Mouse (Mus musculus): ENCODE data around the gene Rita1. TPM values are rescaled to one million over a fixed set of nuclear protein-coding genes. Genes with fewer than 3 reads are reported as not detected.
A peak's percentile ranks its signal among the peaks of the same experiment; 100 is the strongest.

Rita1 gene
- polyA plus RNA-seq, 1 experiment from 2014 or later = 15.3 TPM

DNA sequence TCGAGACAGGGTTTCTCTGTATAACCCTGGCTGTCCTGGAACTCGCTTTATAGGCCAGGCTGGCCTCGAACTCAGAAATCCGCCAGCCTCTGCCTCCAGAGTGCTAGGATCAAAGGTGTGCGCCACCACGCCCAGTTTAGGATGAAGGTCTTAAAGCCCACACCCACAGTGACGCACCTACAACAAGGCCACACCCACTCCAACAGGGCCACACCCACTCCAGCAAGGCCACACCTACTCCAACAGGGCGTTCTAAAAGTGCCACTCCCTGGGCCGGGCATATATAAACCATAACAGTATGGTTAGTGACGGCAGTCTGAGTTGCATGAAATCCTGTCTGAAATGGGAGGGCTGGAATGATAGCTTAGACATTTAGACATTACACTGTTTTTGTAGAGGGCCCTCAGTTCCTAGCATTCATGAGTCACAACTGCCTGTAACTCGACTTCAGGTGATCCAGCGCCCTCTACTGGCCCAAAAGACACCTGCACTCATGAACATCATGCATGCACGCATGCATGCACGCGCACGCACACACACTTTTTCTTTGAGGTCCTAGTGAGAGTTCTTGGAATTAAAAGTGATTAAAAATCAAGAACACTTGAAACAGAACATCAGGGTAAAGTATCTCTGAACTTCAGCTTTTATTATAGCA, 21.9 kb downstream of the Rita1 start:
- H3K4me3 ChIP-seq (replicated peaks) = no peak overlapping the region
- H3K36me3 ChIP-seq = no peaks in the 10 kb centered on the region
- H3K27ac ChIP-seq = no peak overlapping the region
- no peaks in the 10 kb centered on the region for H3K9me3 ChIP-seq (replicated peaks)
- no peak for ATAC-seq (replicated peaks; ENCODE audit: low FRiP score)
- WGBS = 77% methylated on average over 16 of the region's 16 CpGs
- no peak overlapping the region for H3K9ac ChIP-seq
- no peak overlapping the region for H3K4me2 ChIP-seq
- peaks cover 27% of the 10 kb centered on the region for H3K4me1 ChIP-seq
- no peaks in the 10 kb centered on the region for H3K27me3 ChIP-seq

DNA sequence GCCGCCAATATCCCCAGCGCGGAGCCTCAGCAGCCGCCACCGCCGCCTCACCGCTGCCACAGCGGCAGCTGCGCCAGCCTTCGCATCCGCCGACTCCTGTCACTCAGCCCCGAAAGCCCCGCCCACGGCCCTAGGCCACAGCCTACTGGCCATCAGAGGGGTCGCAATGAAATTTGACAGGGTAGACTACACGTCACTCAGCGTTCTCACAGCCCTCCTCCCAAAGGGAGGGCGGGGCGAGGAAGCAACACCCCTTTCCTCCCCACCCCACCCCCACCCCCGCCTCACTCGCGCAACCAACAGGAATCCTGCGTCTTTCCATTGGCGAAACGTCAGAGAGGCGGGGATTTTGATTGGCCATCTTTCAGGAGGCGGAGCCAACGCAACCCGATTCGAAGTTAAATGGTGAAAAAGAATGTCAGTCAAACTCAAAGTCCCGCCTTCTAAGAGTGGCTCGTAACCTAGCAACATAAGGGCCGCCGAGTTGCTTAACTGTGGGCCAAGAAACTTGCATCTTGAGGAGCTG, 23.8 kb downstream of the Rita1 start, which contains the start of the genes Tpcn1 and Iqcd:
Gene Tpcn1 (minus strand): TSS at position 105 of the 526 bp plus-strand sequence.
Gene Iqcd (plus strand): TSS at position 448 of the 526 bp plus-strand sequence.
- peak; percentile 97 for ATAC-seq (replicated peaks; ENCODE audit: low FRiP score)
- peaks cover 16% of the 10 kb centered on the region for H3K36me3 ChIP-seq
- H3K4me1 ChIP-seq = peaks cover 38% of the 10 kb centered on the region
- no peaks in the 10 kb centered on the region for H3K27me3 ChIP-seq
- peak within 1 kb of the TSS; percentile 91 for H3K4me2 ChIP-seq
- H3K27ac ChIP-seq = peak within 1 kb of the TSS; percentile 73
- H3K4me3 ChIP-seq (replicated peaks) = peak within 1 kb of the TSS; percentile 76
- no peaks in the 10 kb centered on the region for H3K9me3 ChIP-seq (replicated peaks)
- under 1% methylated on average over 35 of the region's 35 CpGs for WGBS
- peak within 1 kb of the TSS; percentile 80 for H3K9ac ChIP-seq

DNA sequence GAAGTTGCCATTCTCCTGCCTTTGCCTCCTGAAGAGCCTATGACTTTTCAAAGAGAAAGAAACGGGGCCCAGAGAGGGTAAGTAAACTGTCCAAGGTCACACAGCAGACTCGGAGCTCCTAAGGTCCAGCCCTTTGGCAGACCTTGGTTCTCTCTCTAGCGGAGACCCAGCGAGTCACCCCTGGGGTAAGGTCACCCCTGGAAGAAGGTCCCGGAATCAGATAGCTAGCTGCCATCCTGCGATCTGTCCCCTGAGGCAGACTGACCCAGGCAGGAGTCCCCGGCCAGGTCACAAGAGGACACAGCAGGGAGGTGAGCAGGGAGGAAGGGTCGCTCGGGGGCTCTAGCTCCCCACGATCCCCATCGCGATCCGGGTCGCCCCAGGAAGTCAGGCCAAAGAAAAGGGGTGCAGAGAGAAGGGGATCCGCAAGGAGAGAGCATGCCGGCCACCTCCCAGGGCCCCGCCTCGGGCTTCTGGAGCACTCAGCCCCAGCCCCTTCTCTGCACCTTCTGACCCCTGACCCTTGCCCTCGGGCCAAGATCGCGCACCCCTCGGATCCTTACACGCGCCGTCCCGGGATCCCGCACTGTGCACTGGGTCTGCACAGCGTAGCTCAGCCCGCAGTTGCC, 24.3 kb downstream of the Rita1 start:
- ATAC-seq (replicated peaks; ENCODE audit: low FRiP score) = peak; percentile 12
- Histone ChIP-seq H3K27me3 (no peaks in the 10 kb centered on the region), H3K9me3 (replicated peaks) (no peaks in the 10 kb centered on the region), H3K36me3 (peaks cover 21% of the 10 kb centered on the region), H3K27ac (peak overlapping the region; percentile 73), H3K9ac (peak overlapping the region; percentile 80), H3K4me3 (replicated peaks) (peak overlapping the region; percentile 76), H3K4me2 (peak overlapping the region; percentile 91), H3K4me1 (peaks cover 38% of the 10 kb centered on the region)
- WGBS = under 1% methylated on average over 23 of the region's 29 CpGs

GRCm38 (mm10) chr5:120587616-120587926, 24.8 kb downstream of the Rita1 start:
- no peaks in the 10 kb centered on the region for H3K9me3 ChIP-seq (replicated peaks)
- H3K27me3 ChIP-seq = no peaks in the 10 kb centered on the region
- 21% methylated on average over 9 of the region's 9 CpGs for WGBS
- peaks cover 26% of the 10 kb centered on the region for H3K36me3 ChIP-seq
- H3K27ac ChIP-seq = peak overlapping the region; percentile 73
- H3K9ac ChIP-seq = peak overlapping the region; percentile 80
- H3K4me3 ChIP-seq (replicated peaks) = peak overlapping the region; percentile 76
- H3K4me1 ChIP-seq = peaks cover 38% of the 10 kb centered on the region
- ATAC-seq (replicated peaks; ENCODE audit: low FRiP score) = no peak
- H3K4me2 ChIP-seq = peak overlapping the region; percentile 91

- Histone ChIP-seq H3K9me3 (replicated peaks) (no peaks in the 10 kb centered on the region), H3K4me3 (replicated peaks) (peak overlapping the region; percentile 76), H3K36me3 (peaks cover 30% of the 10 kb centered on the region), H3K27ac (peak overlapping the region; percentile 73), H3K9ac (peak overlapping the region; percentile 80; the same call in 1 of the 2 replicates), H3K27me3 (0 out of 2 replicates have a peak, but pooled peaks cover 3% of the 10 kb centered on the region), H3K4me2 (peak overlapping the region; percentile 91), H3K4me1 (peaks cover 42% of the 10 kb centered on the region)
- no peak for ATAC-seq (replicated peaks; ENCODE audit: low FRiP score)
- WGBS = 11% methylated on average over 17 of the region's 17 CpGs
Measured at GRCm38 (mm10) chr5:120586741-120587615, 25.4 kb downstream of the Rita1 start.

DNA sequence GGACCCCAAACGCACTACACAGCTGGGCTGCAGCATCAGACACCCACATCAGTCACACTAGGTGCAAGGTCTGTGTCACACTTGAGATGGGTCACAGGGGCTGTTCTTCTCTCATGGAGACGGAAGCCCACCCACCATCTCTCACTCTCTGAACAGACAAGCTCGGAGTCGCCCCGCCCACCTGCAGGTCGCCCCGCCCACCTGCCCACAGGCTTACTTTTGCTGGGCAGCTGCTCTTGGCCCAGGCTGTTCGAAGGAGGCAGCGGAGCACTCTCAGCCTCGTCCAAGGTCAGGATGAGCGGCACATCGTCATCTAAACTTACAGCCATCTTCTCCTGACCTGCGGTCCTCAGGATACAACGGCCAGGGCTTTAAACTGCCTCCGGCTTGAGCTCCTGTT, 27.4 kb downstream of the Rita1 start:
- 40% methylated on average over 15 of the region's 15 CpGs for WGBS
- ATAC-seq (replicated peaks; ENCODE audit: low FRiP score) = no peak
- no peak overlapping the region for H3K4me3 ChIP-seq (replicated peaks)
- no peak overlapping the region for H3K9ac ChIP-seq
- H3K27ac ChIP-seq = no peak overlapping the region
- H3K9me3 ChIP-seq (replicated peaks) = no peaks in the 10 kb centered on the region
- 0 out of 2 replicates have a peak, but pooled peaks cover 3% of the 10 kb centered on the region for H3K27me3 ChIP-seq
- H3K36me3 ChIP-seq = peaks cover 41% of the 10 kb centered on the region
- peaks cover 61% of the 10 kb centered on the region for H3K4me1 ChIP-seq
- H3K4me2 ChIP-seq = peak overlapping the region; percentile 2; the same call in 1 of the 2 replicates

GRCm38 (mm10) chr5:120583511-120583910, 28.9 kb downstream of the Rita1 start:
- Histone ChIP-seq H3K27me3 (0 out of 2 replicates have a peak, but pooled peaks cover 3% of the 10 kb centered on the region), H3K4me1 (peaks cover 71% of the 10 kb centered on the region), H3K4me3 (replicated peaks) (no peak overlapping the region), H3K27ac (no peak overlapping the region), H3K36me3 (peaks cover 41% of the 10 kb centered on the region), H3K9ac (no peak overlapping the region), H3K4me2 (no peak overlapping the region), H3K9me3 (replicated peaks) (no peaks in the 10 kb centered on the region)
- WGBS = 86% methylated on average over 4 of the region's 4 CpGs
- ATAC-seq (replicated peaks; ENCODE audit: low FRiP score) = no peak

GRCm38 (mm10) chr5:120582002-120582401, 30.4 kb downstream of the Rita1 start:
- Histone ChIP-seq H3K27me3 (0 out of 2 replicates have a peak, but pooled peaks cover 3% of the 10 kb centered on the region), H3K4me1 (peaks cover 75% of the 10 kb centered on the region), H3K36me3 (peaks cover 41% of the 10 kb centered on the region), H3K4me3 (replicated peaks) (no peak overlapping the region), H3K9me3 (replicated peaks) (no peaks in the 10 kb centered on the region), H3K9ac (no peak overlapping the region), H3K4me2 (no peak overlapping the region), H3K27ac (peak overlapping the region; percentile 73)
- 68% methylated on average over 9 of the region's 9 CpGs for WGBS
- ATAC-seq (replicated peaks; ENCODE audit: low FRiP score) = no peak

DNA sequence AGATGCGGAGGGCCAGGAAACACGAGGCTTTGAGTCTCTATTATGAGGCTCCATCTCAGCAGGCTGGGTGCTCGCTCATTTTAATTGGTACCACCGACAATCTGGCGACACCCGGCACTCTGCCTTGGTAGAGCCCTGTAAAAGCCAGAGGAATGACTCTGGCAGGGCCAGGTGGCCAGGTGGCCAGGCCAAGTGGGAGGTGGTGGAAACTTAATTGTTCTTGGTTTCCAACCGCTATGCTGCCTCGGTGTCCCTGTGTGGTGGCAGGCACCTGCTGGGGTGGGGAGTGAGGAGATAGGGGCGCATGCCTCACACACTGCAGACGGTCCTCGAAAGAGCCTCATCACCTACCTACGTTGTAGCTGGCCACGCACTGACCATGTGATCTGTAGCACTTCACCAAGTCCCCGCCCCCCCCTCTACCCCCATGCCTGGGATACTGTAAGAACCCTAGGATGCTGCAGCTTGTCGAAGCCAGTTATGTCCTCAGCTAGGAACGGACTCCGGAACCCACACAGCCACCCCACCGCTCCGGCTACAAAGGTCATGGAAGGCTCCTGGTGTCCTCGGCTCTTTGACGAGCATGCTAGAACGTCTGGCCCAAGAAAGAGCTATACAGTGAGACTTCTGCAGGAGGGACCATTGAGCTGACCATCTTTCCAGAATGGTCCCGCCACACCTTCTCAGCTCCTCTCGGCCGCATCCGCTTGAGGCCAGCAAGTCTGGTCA, 32.3 kb downstream of the Rita1 start:
- Histone ChIP-seq H3K27me3 (0 out of 2 replicates have a peak, but pooled peaks cover 3% of the 10 kb centered on the region), H3K4me1 (peaks cover 68% of the 10 kb centered on the region), H3K36me3 (peaks cover 40% of the 10 kb centered on the region), H3K27ac (peak overlapping the region; percentile 93), H3K9me3 (replicated peaks) (no peaks in the 10 kb centered on the region), H3K4me2 (peak overlapping the region; percentile 50), H3K9ac (no peak overlapping the region), H3K4me3 (replicated peaks) (0 out of 2 replicates have a peak overlapping the region, but pooled peaks have one; percentile 11)
- peak; percentile 7; the same call in 1 of the 2 replicates for ATAC-seq (replicated peaks; ENCODE audit: low FRiP score)
- WGBS = 67% methylated on average over 26 of the region's 26 CpGs

- H3K4me1 ChIP-seq = peaks cover 71% of the 10 kb centered on the region
- peak overlapping the region; percentile 93 for H3K27ac ChIP-seq
- ATAC-seq (replicated peaks; ENCODE audit: low FRiP score) = peak; percentile 55
- peak overlapping the region; percentile 50 for H3K4me2 ChIP-seq
- no peak overlapping the region for H3K9ac ChIP-seq
- peaks cover 8% of the 10 kb centered on the region; the same call in 1 of the 2 replicates for H3K27me3 ChIP-seq
- no peaks in the 10 kb centered on the region for H3K9me3 ChIP-seq (replicated peaks)
- H3K4me3 ChIP-seq (replicated peaks) = 0 out of 2 replicates have a peak overlapping the region, but pooled peaks have one; percentile 11
- H3K36me3 ChIP-seq = peaks cover 33% of the 10 kb centered on the region
- WGBS = 14% methylated on average over 26 of the region's 26 CpGs
Measured at GRCm38 (mm10) chr5:120579211-120579897, 33.0 kb downstream of the Rita1 start.
